11 mouse cellular contexts compared by ENCODE assay signal in the genomic region with DNA sequence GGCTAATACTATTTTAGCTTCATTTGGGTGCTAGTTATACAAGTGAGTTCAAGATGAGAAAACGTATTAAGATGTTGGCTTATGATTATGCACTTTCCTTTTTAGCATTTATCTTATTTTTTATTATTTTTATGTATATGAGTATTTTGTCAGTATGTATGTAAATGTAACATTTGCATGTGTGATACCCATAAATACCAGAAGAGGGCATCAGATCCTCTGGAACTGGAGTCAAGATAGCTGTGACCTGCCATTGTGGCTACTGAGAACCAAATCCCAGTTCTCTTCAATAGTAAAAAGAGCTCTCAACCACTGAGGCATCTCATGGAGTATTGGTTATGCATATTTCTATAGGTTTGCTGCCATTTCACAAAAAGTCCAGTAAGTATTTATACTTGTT.
DNase-seq lines count a peak whose midpoint lies in the region; ATAC-seq and TF ChIP-seq lines count a peak whose summit lies in the region.
"Had no signal": no experiment of that assay in that cellular context is flagged by ENCODE, and none has a peak within 500 bp of the region (broad histone marks: within the 10 kb centered on the region; RNA-seq: fewer than 3 reads in every experiment).

No protein-coding gene starts in this region.

- no peaks in the 10 kb centered on the region for H3K4me1 ChIP-seq in liver, embryonic 14.5 days (replicated peaks; ENCODE audit: control insufficient read depth in 2 of 2, insufficient read depth in 2 of 2, low read length in 1 of 2)
- H3K4me1 ChIP-seq in liver, embryonic 11.5 days (replicated peaks; ENCODE audit: control insufficient read depth, insufficient read depth, low read length): no peaks in the 10 kb centered on the region
- no peaks in the 10 kb centered on the region for H3K4me1 ChIP-seq in ES-E14 (ENCODE audit: control insufficient read depth in 2 of 2, insufficient read depth in 2 of 2, low read length in 2 of 2, poor library complexity in 1 of 2)
- H3K4me1 ChIP-seq: hindbrain, embryonic 13.5 days; stomach, embryonic 15.5 days had no signal

- no peak overlapping the region for H3K4me2 ChIP-seq in liver, embryonic 14.5 days (ENCODE audit: low read depth)
- no peak overlapping the region for H3K4me2 ChIP-seq in liver, embryonic 11.5 days
- H3K4me2 ChIP-seq: hindbrain, embryonic 13.5 days; stomach, embryonic 15.5 days had no signal

- no peak overlapping the region for H3K4me3 ChIP-seq in liver, embryonic 14.5 days (ENCODE audit: insufficient read depth in 1 of 2, low read depth in 2 of 2, low read length in 2 of 2)
- no peak overlapping the region for H3K4me3 ChIP-seq in liver, embryonic 11.5 days (ENCODE audit: low read depth, low read length)
- H3K4me3 ChIP-seq in ES-E14 (ENCODE audit: insufficient read depth in 1 of 2, low read depth in 1 of 2, low read length in 2 of 2, poor library complexity in 1 of 2, severe bottlenecking in 1 of 2): no peak overlapping the region
- H3K4me3 ChIP-seq: erythroblast, embryonic 14.5 days; hindbrain, embryonic 13.5 days; stomach, embryonic 15.5 days had no signal

- in situ Hi-C loops in ES-E14 (cut with MboI; ENCODE audit: low sequenced_read_pairs in 2 of 2, unreplicated experiment in 2 of 2): no loop called here

- no peak for ATAC-seq in liver, embryonic 14.5 days (ENCODE audit: insufficient read depth)
- ATAC-seq in liver, embryonic 11.5 days (replicated peaks; ENCODE audit: low FRiP score): no peak

- TF ChIP-seq EP300 in liver, embryonic 14.5 days (IDR thresholded peaks at IDR 0.05; ENCODE audit: low read depth): no peak

- no peaks in the 10 kb centered on the region for H3K27me3 ChIP-seq in liver, embryonic 14.5 days (ENCODE audit: control insufficient read depth, insufficient read depth, low read length)
- H3K27me3 ChIP-seq in liver, embryonic 11.5 days (replicated peaks; ENCODE audit: control insufficient read depth, insufficient read depth, low read length): no peaks in the 10 kb centered on the region
- H3K27me3 ChIP-seq: hindbrain, embryonic 13.5 days; stomach, embryonic 15.5 days had no signal

- no peak overlapping the region for H3K9ac ChIP-seq in liver, embryonic 14.5 days (replicated peaks)
- no peak overlapping the region for H3K9ac ChIP-seq in liver, embryonic 11.5 days (ENCODE audit: low read depth, low read length)
- H3K9ac ChIP-seq in ES-E14 (ENCODE audit: insufficient read depth, low read depth, low read length, poor library complexity, severe bottlenecking): no peak overlapping the region
- H3K9ac ChIP-seq: hindbrain, embryonic 13.5 days; stomach, embryonic 15.5 days had no signal

- H3K9me3 ChIP-seq in liver, embryonic 14.5 days (ENCODE audit: control insufficient read depth, low read length): no peaks in the 10 kb centered on the region
- no peaks in the 10 kb centered on the region for H3K9me3 ChIP-seq in liver, embryonic 11.5 days (ENCODE audit: control insufficient read depth, low read length)
- H3K9me3 ChIP-seq in ES-E14 (ENCODE audit: control insufficient read depth, insufficient read depth, low read depth, low read length): no peaks in the 10 kb centered on the region
- H3K9me3 ChIP-seq: hindbrain, embryonic 13.5 days; stomach, embryonic 15.5 days had no signal

- peak; percentile 7 to 9 for DNase-seq in cerebellum, postnatal 14 days
- no peak for DNase-seq in cerebellum, adult 8-10 months
- no peak for DNase-seq in liver, embryonic 14.5 days (ENCODE audit: low read depth in 3 of 3, low spot score in 3 of 3)
- DNase-seq in liver, embryonic 11.5 days (ENCODE audit: low spot score): no peak
- no peak for DNase-seq in ES-E14 (ENCODE audit: low read depth, low spot score)
- DNase-seq in large intestine, adult 2 months (ENCODE audit: low read depth, low spot score): peak; percentile 16
- DNase-seq in urinary bladder, adult 2 months (ENCODE audit: low spot score): no peak
- no peak for DNase-seq in cerebellum, adult 18-20 months

- no peaks in the 10 kb centered on the region for H3K36me3 ChIP-seq in liver, embryonic 14.5 days (replicated peaks; ENCODE audit: control insufficient read depth, insufficient read depth, low read depth)
- no peaks in the 10 kb centered on the region for H3K36me3 ChIP-seq in liver, embryonic 11.5 days (ENCODE audit: control insufficient read depth, insufficient read depth, low read length)
- no peaks in the 10 kb centered on the region for H3K36me3 ChIP-seq in ES-E14 (ENCODE audit: control insufficient read depth, insufficient read depth, low read length, poor library complexity, severe bottlenecking)
- H3K36me3 ChIP-seq: hindbrain, embryonic 13.5 days; stomach, embryonic 15.5 days had no signal

- 14% methylated on average over 1 of the region's 1 CpGs for WGBS in liver, embryonic 14.5 days (ENCODE audit: insufficient replicate concordance)
- 43% methylated on average over 1 of the region's 1 CpGs for WGBS in liver, embryonic 11.5 days
- 33% methylated on average over 1 of the region's 1 CpGs for WGBS in large intestine, adult 2 months

- TF ChIP-seq CTCF in liver, embryonic 14.5 days (IDR thresholded peaks at IDR 0.05; ENCODE audit: low read depth): peak; percentile 21; the same call in 1 of the 2 replicates

- H3K27ac ChIP-seq in liver, embryonic 14.5 days: no peak overlapping the region
- H3K27ac ChIP-seq in liver, embryonic 11.5 days (ENCODE audit: low read depth, low read length): no peak overlapping the region
- no peak overlapping the region for H3K27ac ChIP-seq in ES-E14 (ENCODE audit: insufficient read depth, low read depth, low read length, poor library complexity, severe bottlenecking)
- H3K27ac ChIP-seq: hindbrain, embryonic 13.5 days; stomach, embryonic 15.5 days had no signal

TF ChIP-seq in ES-E14, 5 proteins besides CTCF, POLR2A, EP300 and RAD21:
- TF ChIP-seq ZC3H11A (IDR thresholded peaks at IDR 0.05; ENCODE audit: borderline replicate concordance, low read depth, low read length) (peak; percentile 35; the same call in 1 of the 2 replicates), MAFK (IDR thresholded peaks at IDR 0.05; ENCODE audit: insufficient read depth, low read depth, low read length) (no peak)

Comparison
In these comparisons a context has a peak if more than half of its experiments do, and no peak if none do; other contexts are left out.
1. DNase-seq: peak in cerebellum, postnatal 14 days (2 of 2) and large intestine, adult 2 months (single experiment); none in cerebellum, adult 8-10 months (single experiment), liver, embryonic 14.5 days (0 of 3), liver, embryonic 11.5 days (single experiment), ES-E14 (single experiment), urinary bladder, adult 2 months (single experiment) and cerebellum, adult 18-20 months (0 of 2).